Mouse (Mus musculus): ENCODE measurements around the gene Vps52.

Vps52 gene

DNA sequence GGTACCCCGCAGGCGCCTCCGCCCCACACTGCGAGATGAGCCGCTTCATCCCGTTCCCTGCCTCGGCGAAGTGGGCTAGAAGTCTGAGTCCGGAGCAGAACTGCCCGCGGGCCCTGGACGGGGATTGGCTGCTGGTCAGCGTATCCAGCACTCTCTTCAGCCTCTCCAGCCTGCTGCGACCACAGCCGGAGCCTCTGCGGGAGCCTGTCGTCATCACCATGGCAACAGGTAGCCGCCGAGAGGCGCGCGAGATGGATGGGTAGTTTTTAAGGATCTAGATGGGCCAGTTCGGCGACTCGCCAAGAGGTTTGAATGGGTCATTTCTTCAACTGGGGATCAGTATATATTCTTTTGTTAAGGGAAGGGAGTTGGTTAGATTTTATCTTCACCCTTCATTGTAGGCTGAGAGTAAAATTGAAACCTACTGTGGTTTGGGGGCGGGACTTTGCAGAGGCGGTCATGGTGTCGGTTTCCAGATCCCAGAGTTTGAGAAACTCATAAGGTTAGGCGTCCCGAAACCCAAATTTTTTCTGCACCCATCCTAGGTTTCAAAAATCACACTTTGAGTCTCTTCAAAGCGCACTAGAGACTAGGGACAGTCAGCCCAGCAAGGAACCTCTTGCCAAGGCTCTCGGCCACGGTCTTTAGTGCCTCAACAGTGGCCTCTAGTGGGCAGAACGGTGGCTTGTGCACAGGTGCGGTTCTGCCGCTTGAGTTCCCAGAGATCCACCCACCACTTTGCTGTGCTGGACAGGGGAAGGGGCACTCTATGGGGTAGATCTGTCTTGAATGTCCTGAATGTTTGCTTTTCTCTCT lies 35.1 kb upstream of the Vps52 start:
- peak; percentile 86 for DNase-seq (ENCODE audit: low spot score)

DNA sequence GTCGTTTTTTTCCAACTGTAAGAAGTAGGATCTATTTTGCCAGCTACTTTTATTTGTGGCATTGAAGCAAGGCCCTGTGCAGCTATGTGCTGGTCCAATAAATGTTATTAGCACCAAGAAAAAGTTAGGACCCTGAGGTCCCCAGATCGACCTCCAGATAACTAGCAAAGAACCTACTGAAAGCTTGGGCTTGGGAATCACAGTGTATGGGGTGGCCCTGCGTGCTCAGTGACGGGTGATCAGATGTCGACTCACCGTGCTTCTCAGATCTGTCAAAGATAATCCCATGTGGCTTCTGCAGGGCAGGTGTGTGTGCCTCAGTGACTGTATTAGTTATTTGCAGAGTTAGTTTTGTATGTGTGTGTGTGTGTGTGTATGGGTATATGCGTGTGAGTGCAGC lies 34.3 kb upstream of the Vps52 start:
- no peak for DNase-seq (ENCODE audit: low spot score)

DNA sequence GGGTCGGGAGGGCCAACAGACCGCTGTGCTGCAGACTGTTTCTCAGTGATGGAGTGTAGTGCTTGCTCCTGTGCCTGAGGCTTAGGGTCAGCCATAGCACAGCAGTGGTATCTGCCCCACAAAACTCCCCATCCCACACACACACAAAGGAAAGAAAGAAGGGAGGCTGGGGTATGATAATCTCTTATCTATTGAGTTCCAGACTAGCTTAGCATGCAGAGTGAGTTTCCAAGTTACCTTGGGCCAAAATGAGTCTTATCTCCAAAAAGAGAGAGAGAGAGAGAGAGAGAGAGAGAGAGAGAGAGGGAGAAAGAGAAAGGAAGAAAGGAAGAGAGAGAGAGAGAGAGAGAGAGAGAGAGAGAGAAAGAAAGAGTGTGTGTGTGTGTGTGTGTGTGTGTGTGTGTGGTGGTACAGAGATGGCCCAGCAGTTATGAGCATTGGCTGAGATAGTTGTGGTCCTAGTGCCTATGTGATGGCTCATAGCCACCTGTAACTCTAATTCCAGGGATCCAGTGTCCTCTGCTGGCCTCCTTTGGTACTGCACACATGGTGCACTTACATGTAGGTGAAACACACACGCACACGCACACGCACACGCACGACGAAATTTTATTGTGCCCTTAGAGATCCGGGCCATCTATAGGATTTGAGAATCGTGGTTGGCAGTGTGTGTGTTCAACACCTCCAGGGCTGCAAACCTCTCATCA lies 30.9 kb upstream of the Vps52 start:
- DNase-seq (ENCODE audit: low spot score): peak; percentile 71

DNA sequence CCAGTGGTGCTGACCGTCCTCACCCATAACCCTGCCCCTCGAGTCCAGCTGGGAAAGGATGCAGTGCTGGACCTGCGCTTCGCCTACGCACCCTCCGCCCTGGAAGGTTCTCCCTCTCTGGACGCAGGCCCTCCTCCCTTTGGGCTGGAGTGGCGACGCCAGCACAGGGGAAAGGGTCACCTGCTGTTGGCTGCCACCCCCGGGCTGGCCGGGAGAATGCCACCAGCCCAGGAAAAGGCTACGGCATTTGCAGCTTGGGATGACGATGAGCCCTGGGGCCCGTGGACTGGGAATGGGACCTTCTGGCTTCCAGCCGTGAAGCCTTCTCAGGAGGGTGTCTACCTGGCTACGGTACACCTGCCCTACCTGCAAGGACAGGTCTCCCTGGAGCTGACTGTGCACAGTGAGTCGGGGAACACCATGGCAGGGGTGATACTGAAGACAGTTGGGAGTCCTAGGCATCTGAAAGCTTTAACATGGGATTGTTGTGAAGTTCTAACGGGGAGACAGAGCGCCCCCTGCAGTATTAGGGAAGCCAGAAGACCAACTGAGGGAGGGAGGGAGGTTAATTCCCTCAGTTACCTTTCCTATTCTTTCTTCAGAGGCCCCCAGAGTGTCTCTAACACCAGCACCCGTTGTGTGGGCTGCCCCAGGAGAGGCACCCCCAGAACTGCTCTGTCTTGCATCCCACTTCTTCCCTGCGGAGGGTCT lies 30.1 kb upstream of the Vps52 start:
- no peak for DNase-seq (ENCODE audit: low spot score)

DNA sequence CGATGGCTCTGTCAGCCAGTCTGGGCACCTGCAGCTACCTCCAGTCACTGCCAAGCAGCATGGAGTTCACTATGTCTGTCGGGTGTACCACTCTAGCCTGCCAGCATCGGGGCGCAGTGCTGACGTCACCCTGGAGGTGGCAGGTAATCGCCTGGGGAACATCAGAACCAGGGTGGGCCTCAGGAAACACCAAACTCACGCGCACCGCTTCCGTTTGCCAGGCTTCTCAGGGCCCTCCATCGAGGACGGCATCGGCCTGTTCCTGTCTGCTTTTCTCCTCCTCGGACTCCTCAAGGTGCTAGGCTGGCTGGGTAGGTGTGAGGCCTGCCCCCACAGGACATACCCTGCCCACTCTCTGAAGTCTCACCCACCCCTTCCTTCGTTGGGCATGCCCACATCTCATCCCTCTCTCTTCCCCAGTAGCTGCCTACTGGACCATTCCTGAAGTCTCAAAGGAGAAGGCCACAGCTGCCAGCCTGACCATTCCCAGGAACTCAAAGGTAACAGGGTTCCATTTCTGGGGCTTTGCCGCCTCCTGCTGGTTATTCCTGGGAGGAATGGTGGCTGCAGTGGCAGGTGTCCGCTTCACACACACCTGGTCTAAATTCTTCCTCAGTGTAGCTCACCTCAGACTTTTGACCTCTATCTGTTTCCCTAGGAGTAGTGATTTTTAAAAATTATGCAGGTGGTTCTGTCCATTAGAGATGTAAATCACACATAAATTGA lies 29.2 kb upstream of the Vps52 start:
- DNase-seq (ENCODE audit: low spot score): peak; percentile 47

DNA sequence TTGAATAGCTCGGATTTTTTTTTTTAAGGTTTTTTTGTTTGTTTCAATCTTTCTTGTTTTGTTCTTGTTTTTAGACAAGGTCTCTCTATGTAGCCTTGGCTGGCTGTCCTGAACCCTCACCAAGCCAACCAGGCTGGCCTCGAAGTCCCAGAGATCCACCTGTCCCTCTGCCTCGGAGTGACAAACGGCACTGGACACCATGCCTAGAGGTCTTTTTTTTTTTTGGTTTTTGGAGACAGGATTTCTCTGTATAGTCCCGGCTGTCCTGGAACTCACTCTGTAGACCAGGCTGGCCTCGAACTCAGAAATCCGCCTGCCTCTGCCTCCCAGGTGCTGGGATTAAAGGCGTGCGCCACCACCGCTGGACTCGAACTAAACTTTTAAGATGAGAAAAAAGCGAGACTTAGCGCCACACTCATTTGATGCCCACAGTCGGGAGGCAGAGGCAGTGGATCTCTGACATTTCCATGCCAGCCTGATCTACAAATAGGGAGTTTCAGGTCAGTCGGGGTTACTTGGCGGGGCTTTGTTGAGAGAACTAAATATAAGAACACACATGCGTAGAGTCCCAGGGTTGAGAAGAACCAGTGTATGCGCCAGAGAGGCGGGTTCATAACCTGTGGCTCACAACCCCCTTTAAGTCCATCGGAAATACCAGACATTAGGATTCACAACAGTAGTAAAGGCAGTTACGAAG lies 27.2 kb upstream of the Vps52 start:
- DNase-seq (ENCODE audit: low spot score): no peak

DNA sequence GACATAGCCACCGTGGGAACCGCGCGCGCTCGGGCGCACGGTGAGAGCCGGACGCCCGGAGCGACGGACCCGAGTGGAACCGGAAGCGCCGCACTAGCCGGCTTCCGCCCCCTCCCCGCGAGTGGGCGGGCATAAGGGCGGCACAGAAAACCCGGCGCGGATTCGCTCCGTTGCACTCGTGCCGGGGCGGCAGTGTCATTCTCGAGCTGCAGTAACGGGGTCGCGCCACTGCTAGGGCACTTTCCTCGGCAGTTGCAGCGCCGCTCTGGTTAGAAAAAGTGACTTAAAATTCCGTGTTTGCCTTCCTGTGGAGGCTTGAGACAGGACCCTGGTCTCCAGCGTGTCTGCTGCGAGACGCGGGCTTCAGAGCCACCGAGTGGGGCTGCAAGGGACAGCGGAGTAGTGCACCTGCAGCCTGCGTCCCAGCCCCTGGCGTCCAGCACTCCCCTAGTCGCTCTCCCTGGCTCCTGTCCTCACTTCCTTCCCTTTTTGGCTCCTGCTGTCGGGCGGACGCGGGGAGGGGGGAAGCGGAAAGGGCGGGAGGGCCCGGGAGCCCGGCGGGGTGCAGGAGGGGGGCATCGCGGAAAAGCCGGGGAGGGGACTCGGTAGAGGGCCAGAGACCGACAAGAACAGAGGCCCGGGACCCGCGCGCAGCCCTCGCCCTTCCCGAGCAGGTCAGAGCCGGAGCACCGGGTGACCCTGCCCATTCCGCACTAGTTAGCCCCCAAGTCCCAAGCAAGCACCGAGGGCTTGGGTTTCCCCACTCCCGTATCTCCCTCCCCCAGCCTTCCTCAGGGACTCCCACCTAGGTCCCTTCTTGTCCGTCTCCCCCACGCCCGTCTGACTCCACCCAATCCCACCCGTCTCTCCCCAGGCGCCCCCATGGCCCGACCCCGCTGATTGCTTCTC lies 26.0 kb upstream of the Vps52 start, which contains the start of gene Rgl2:
TSS of gene Rgl2 (plus strand) at position 173 of the 909 bp plus-strand sequence.
- DNase-seq (ENCODE audit: low spot score): peak; percentile 98

DNA sequence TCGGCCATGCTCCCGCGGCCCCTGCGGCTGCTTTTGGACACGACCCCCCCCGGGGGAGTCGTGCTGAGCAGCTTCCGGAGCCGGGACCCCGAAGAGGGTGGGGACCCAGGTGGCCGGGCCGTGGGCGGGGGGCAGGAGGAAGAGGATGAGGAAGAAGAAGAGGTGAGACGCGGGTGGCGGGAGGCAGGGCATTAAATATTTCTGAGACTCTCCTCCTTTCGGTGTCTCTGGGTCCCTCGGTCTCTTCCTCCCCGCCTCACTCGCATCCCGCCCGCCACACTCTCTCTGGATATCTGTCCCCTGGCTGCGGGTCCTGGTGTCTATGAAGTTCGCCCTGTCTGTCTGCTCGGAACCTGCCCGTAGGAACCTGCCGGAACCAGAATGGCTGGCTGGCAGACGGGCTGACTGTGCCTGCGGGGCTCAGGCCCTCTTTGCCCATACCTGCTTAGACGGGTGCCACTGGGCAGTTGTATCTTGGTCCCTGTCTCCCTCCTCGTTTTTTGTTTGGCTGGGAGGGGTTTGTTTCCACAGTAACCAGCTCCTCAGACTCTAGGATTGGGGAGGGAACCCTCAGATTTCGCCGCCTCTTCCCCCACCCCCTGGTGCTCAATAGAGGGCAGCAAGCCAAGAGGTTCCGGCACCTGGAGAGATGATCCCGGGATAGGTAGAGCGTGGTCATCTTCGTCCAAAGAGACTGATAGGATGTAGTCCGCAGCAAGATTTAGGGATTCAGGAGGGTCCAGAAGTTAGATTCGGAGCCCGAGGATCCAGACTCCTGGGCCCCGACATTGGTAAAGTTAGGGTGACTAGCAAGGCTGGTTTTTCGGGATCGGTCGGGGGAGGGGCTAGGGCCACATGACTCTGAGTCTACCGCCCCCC lies 25.1 kb upstream of the Vps52 start:
- no peak for DNase-seq (ENCODE audit: low spot score)

DNA sequence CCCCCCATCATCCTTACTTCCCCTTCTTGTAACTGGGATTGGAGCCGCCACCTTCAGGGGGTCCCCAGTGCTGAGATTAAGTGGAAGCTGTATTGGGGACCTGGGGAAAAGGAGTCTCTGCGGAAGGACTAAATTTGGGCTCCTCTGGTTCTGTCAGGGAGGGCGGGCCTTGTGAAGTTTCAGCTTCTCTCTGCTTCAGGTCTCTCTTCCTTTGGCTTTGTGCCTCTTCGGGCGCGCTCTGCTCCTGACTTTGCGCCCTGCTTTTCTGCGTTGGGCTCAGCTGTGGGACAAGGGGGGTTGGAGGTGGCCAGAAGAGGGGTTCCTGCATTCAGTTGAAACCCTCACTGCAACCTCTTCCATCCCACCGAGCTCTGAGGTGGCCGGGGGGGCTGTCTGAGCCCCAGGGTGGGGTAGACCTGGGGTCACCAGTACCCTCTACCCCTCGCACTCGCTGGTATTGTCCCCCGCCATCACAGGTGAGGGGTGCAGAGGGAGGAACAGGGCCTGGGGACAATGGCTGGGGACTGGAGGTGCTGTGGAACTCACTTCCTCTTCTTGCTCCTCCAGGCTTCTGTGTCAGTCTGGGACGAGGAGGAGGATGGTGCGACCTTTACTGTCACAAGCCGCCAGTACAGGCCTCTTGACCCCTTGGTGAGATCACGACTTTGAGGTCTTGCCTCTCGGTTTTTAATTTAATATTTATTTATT lies 24.3 kb upstream of the Vps52 start:
- no peak for DNase-seq (ENCODE audit: low spot score)

DNA sequence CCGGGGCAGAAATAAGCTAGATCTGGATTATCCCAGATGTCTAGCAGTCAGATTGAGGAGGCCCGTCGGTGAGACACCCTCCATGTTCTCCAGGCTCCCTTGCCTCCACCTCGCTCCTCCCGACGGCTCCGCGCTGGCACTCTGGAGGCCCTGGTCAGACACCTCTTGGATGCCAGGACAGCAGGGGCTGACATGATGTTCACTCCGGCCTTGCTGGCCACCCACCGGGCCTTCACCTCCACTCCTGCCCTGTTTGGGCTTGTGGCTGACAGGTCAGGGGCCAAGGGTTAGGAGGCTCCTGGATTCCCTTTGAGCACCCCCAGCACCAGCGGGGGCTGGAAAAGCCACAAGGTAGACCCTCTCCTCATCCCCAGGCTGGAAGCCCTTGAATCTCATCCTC lies 23.7 kb upstream of the Vps52 start:
- DNase-seq (ENCODE audit: low spot score): no peak

DNA sequence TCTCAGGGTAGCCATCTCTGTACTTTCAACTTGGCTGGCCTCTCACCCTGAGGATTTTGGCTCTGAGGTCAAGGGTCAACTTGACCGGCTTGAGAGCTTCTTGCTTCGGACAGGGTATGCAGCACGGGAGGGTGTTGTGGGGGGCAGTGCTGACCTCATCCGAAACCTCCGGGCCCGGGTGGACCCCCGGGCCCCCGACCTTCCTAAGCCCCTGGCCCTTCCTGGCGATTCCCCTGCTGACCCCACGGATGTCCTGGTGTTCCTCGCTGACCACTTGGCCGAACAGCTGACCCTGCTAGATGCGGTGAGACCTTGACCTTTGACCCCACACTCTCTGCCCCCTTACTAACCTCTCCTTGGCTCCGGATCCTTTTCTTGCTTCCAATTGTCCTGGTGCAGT lies 23.2 kb upstream of the Vps52 start:
- no peak for DNase-seq (ENCODE audit: low spot score)

DNA sequence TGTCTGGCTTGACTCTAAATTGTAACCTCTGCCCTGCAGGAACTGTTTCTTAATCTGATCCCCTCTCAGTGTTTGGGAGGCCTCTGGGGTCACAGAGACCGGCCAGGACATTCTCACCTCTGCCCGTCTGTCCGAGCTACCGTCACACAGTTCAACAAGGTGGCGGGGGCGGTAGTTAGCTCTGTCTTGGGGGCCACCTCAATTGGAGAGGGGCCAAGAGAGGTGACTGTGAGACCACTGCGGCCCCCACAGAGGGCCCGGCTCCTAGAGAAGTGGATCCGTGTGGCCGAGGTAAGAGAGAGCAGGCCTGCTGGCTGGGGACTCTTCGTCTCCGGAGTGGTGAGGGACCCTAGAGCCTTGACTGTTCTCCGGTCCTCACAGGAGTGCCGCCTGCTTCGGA lies 22.6 kb upstream of the Vps52 start:
- DNase-seq (ENCODE audit: low spot score): no peak

DNA sequence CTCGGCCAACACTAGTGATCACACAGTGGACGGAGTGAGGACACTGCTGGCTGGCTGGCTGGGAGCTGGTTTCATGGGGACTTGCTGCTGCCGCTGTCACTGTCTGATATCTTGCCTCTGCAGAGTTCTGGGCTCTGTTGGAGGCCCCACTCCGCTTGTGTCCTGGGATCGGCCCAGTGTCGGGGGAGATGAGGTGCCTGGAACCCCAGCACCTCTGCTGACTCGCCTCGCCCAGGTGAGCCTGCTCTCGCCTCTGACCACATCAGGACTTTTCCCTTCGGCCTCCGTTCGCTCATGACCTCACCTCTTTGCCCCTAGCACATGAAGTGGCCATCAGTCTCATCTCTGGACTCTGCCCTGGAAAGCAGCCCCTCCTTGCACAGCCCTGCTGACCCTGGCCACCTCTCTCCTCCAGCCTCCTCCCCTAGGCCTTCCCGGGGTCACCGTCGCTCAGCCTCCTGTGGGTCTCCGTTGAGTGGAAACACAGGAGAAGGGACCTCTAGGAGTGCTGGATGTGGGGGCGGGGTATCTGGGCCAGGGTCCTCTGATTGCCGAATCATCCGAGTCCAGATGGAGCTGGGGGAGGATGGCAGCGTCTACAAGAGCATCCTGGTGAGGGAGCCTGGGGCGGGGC lies 20.1 kb upstream of the Vps52 start:
- no peak for DNase-seq (ENCODE audit: low spot score)

DNA sequence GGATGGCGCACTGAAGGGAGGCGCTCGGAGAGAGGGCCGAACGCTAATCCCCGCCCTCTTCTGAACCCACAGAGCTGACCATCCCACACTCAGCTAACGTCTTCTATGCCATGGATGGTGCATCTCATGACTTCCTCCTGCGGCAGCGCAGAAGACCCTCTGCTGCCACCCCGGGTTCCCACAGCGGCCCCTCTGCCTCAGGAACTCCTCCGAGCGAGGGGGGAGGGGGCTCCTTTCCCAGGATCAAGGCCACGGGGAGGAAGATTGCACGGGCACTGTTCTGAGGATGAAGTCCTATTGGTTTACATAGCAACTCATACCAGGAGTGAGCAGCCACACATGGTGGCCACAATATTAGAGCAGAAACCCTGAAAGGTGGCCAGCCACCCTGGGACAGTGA lies 18.6 kb upstream of the Vps52 start:
- no peak for DNase-seq (ENCODE audit: low spot score)

DNA sequence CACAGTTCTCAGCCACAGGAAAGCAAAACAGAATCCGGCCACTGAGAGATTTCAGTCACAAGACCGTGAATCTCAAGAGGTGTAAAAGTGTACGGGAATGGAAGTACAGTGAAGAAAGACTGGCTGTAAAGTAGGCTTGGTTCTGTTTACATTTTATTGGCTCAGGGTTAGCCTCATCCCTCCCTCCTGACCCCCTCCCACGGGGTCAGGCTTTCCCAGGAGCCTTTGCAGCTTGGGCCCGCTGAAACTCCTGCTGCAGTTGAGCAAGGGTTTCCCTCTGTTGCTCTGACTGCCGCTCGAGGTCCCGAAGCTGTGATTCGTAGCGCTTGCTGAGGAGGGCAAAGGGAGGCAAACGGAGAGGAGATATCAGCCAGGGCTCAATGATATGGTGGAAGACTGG lies 16.8 kb upstream of the Vps52 start:
- no peak for DNase-seq (ENCODE audit: low spot score)

DNA sequence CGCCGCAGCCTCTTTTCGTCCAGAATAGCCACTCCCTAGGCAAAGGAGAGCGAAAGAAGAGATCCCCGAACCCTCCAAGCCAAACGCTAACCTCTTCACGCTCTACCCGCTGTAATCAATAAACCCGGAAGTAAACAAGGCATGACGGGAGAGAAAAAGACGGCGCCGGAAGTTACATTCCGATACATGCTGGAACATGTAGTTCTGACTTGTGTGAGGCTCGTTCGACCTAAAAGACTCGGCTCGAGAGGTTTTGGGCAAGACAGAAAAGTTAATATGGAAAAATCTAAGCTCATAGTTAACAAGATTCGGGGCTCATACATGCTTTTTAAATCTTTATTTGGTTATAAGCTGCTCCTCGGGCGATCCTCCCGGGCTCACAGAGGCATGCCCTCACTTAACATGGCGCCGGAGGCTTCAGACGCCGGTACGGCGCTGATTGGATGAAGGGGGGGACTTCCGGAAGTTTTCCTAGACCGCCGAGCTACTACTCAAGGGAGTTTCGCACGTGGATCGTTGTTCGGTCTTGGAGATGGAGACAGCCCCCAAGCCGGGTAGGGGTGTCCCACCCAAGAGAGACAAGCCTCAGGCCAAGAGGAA lies 15.3 kb upstream of the Vps52 start, which contains the start of the genes Pfdn6 and Wdr46:
TSS of gene Pfdn6 (minus strand) at position 138 of the 600 bp plus-strand sequence.
TSS of gene Wdr46 (plus strand) at position 455 of the 600 bp plus-strand sequence.
- DNase-seq (ENCODE audit: low spot score): peak; percentile 95

DNA sequence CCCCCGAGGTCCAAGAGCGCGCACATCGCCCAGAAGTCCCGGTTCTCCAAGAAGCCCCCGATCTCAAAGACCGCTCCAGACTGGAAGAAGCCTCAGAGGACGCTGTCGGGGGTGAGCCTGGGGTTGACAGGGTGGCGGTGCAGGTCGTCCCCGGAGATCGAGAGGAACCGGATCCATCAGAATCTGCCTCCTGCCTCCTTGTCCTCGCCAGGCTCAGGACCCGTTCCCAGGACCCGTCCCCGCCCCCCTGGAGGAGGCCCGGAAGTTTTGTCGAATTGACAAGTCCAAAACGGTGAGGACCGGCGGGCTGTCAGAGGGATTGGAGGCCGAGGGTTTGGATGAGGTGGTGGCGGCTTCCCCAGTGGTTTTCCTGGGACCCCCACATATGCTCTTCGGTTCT lies 14.6 kb upstream of the Vps52 start:
- no peak for DNase-seq (ENCODE audit: low spot score)

DNA sequence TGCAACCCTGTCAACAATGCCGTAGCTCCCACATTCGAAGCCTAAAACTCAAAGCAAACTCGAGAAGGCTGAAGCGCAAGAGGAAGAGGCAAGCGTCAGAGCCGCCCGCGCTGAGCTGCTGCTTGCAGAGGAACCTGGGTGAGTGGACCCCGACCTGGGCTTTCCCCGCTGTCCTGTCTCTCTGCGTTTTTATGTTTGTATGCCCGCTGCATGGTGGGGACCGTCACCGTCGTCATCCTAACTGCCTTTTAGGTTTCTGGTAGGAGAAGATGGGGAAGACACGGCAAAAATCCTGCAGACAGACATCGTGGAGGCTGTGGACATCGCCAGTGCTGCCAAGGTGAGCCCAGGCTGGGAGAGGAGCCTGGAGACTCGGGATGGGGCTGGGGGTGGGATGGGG lies 14.2 kb upstream of the Vps52 start:
- no peak for DNase-seq (ENCODE audit: low spot score)
